Mouse (Mus musculus) retina, postnatal 1 day (tissue): ENCODE results near the gene Foxb2.
"Not testable (repeated sequence)": the region's sequence is repeated elsewhere in the genome, so short reads cannot be mapped to it uniquely, and the experiment has no call there.

Source experiments
- DNase-seq: peaks from one replicate; pipeline ENCODE4 v3.0.0-alpha.2; 2012

Foxb2 gene

DNA sequence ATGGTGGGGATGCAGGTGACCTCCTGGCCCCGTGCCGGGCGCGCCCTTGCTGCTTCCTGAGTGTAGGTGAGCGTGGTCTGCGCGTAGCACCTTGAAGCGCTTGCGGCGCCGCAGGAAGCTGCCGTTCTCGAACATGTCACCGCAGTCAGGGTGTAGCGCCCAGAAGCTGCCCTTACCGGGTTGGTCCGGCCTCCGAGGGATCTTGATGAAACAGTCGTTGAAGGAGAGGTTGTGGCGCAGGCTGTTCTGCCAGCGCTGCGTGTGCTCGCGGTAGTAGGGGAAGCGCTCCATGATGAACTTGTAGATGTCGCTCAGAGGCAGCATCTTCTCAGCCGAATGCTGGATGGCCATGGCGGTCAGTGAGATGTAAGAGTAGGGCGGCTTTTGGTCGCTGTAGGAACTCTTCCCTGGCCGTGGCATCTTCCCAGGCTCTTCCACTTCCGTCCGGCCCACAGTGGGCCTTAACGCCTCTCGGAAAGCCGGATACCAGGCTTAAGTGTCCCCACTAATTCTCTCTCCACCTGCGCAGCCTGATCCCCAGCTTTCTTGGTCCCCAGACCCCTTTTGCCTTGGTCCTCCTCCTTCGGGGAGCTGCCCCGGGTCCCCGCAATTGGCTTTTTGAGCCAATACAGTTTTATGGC is at the start of gene Foxb2:
Foxb2 (minus strand) TSS at position 585 of the 641 bp plus-strand sequence.
- peak; percentile 45 for DNase-seq

DNA sequence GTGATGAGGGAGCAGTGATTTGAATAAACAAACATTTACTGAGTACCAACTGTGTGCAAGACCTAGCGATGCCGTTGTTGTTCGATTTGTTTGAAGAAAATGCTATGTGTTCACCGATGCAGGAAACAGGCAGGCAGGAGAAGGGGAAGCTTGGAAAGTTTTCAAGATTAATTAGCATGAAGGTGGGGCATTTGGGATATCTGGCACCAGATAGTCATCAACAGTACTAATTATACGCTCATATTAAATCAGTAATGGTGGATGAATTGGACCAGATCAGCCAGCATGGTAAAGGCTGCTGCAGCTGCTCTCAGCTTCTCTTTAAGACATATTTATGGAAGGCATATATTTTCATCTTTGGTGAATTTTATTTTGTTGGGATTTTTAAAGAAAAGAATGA is 37.9 kb upstream of the Foxb2 start:
- no peak for DNase-seq

DNA sequence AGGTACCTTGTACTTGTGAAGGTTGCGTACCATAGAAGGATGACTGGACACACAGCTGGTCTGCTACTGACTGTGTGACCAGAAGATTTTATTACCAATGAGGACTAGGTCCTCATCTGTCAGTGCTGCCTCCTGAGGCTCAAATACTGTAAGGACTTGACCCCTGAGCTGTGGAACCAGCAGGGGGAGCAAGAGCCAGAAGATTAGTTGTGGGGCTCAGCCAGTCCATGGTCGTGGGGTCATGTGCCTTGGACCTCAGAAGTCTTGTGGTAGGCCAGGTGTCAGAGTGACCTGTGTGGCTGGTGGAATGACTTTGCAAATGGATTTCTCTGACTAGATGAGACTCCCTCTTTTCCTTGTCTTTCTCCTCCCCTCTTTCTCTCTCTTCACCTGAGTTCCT is 29.5 kb upstream of the Foxb2 start:
- no peak for DNase-seq

DNA sequence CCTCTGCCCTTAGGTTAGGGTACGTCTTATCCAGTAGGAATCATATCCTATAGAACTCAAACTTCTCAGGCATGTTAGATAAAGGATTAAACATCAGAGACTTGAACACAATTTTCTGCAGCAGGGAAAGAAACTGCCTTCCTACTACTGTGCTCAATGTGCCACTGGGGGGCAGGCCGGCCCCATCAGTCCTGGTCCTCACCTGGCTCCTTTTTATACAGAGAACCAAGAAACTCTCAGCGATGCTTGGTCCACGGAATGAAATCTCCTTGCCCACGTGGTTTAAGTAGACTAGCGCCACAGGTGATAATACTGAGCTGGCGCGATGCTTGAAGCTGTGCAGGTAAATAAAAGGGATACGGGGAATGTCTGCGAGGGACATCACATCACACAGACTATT is 26.1 kb upstream of the Foxb2 start:
- DNase-seq, result peak; percentile 26

DNA sequence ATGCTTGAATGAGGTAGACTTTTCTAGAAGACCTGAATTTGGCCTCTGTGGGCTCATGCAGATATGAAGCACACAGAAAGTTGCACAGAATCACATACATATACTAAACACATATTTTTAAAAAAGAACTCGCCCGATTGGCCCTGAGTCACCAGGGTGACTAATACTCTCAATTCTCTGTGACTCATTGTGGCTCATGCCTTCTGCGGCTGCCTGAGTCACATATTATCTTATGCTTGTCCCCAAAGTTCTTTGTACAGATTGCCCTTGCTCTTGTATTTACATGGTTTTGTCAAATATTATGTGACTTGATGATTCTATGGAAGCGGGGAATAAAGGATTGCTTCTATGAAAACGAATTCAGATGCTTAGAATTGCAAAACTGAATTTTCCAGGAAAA is 25.0 kb upstream of the Foxb2 start:
- no peak for DNase-seq

DNA sequence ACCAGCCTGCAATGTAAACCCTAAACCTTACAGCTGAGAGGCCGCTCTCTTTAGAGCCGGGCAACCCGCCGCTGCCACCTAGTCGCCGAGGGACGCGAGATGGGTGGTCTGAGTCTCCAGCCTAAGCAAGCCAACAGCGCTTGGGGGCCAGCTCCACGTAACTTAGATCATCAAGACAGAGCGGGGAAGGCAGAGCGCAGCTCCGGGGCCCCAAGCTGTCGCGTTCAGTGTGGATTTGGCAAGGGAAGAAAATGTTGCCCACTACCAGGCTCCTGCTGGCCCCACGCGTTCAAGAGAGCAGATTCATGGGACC is 2.8 kb upstream of the Foxb2 start:
- peak; percentile 50 for DNase-seq

DNA sequence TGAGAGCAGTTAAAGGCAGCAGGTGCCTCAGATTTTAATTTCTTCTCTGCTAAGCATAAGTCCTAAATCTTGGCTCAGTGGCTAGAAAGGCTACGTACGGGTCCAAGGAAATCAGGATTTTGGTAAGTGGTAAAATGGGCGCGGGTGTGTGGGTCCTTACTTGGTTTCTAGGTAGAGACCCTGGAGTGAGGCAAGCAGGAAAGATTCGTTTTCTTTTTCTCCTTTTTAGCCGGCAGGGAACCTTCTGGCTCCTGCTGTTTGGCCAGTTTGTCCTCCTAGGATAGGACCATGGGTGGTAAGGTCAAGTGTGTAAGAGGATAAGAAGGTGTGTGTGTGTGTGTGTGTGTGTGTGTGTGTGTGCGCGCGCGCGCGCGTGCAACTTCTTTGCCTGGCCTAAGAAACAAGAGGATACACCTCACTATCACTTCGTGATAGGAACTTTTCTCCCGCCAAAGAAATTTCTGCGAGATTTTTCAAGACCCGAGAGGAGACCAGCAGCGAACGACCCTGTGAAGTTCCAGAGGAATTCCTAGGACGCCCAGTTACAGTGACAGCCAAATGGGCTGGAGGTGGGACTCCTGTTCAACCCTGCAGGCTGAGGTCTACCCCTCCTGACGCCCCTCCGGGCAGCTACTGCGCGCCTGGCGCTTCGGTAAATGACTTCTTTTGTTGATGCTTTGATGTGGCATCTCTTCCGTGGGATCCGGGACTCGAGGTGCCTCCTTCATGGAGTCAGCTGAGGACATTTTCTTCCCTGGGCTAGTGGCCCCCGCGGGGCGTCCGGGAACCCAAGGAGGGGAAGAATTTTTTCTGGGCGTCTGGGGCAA is 2.2 kb upstream of the Foxb2 start:
- DNase-seq, result no peak

DNA sequence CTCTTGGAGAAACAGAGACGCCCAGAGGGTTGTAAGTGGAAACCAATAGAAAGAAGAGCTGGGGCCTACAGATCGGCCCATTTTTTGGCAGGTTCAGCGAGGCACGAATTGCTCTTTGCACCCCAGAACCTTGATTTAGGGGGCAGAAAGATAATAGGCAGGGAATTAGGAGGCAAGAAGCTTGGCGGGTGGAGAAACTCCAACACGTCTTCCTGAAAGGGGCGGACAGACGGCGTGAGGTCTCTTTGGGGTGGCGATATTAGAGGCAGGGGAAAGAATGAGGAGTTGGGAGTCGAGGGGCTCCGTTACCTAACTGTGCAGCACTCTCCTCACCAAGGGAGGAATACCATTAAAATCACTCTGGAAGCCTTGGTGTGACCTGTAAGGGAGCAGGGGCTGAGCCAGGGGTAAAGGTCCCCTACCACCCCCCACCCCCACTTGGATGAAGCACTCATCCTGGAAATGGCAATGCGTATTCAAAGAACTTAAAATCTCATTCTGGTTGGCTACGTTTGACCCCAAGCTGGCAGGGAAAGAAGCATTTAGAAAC is 1.5 kb upstream of the Foxb2 start:
- DNase-seq, result no peak

DNA sequence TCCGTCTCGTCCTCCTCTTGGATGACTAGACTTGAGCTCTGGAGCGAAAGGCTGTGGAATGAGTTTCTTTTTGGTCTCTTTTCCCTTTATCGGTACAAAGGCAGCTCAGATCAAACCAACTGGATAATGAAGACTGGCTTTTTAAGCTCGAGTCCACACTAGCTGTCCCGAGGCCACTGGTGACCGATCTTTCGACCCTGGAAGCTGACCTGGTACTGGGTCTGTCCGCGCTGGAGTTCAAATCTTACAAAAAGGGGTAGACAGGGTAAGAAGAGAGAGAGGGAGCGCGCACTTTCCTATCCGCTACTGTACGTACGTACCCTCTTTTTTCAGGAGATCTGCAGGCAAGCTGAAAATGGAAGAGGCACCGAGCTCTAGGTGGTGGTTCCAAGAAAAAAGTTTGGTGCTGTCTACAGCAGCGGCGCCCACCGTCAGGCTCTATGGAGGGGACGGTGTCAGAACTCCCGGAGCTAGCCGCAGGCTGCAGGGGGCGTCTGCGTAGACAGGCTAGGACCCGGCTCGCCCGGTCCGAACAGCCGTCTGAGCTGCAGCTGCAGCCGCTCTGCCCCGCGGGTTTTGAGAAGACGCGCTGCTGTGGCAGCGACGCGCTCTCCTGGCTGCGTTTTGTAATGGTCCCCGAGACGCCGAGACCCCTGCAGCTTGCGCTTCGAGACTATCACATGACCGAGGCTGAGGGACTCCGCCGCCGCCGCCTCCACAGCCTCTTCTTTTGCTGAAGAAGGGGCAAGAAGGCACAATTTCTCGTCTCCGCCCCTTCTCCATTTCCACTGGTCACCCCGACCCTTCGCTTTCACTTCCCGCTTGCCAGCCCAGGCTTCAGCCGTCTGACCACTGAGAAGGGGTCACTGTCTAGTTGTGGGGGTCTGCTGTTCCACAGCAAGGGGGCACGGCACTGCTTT is 597 bp upstream of the Foxb2 start:
- peak; percentile 57 for DNase-seq

DNA sequence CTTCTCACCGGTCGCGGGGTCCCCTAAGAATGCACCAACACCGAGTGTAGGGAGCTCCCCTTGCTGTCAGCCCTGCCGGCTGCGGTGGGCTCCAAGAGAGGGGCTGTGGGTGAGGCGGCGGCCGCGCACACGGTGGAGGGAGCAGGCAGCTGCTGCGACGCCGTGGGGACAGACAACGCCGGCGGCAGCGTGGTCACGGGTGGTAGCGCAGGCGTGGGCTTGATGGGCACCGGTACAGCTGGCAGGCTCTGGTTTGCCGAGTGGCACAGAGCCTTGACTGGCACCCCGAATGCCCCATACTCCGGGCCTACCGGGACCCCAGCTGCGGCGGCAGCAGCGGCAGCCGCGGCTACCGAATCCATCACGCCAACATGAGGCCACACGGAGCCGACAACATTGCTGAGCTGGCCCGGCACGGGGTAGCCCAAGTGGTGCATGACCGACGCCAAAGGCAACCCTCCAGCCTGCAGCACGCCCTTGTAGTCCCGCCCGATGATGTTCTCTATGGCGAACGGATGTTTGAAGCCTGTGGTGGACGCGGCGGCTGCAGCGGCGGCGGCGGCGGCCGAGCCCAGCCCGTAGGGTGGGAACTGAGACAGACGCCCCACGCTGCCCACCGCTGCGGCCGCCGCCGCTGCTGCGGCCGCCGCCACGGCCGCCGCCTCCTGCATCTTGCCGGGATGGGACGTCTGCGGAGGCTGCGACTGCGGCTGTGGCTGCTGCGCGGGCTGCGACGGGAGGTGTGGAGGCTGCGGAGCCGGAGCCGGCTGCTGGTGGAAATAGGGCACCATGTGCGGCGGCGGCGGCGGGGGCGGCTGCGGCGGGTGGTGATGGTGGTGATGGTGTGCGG is 1.0 kb downstream of the Foxb2 start:
- peak; percentile 66 for DNase-seq

DNA sequence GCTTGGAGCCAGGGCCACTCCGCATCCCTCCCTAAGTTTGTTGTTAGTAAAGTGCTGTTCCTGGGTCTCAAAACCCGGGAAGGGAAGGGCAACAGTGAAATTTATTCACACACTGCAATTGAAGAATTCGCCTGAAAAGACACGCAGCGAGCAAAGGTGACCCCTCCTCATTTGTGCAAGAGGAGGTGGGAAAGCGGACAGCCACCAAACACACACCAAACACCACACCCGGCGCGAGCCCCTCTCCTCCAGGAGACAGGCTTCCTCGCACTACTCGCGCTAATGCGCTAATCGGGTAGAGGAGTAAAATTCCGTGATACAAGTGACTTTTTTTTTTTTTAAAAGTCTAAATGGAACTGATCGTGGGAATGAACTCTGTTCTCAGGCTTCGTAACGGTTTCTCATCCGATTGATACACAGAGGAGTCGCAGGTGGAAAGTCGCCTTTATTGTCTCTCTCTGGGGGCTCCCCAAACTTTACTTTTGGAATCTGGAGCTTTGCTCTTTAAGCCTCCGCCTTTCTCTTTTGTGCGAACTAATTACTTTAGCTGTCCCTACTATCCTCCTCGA is 2.3 kb downstream of the Foxb2 start:
- no peak for DNase-seq

DNA sequence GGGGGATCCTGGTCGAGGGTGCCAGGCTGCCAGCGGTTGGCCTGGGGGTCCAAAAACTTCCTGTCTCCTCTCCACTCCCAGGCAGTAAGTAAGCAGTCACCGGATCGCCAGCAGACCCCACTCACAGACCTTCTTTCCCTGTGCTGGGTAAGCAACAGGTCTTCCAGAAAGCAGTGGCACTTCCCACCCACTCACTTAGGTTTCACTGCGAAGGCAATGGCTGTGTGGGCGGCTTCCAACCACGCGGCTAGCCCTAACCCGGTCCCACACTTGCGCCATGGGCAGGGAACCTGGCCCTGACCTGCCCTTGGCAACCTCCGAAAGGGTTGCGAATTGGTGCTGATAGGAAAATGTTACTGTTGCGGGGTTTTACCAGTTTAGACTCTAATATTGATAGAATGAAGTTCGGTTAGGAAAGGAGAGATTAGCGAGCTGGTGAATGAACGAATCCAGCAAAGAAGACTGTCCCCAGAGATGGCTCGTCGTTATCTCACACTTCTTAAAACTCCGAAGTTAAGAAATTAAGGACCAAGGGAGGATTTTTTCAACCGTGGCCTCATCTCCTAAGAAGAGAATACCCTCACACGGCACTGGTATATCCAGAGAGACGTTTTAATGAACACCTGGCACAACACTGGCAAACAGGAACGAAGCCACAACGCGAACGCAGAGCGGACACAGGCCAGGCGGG is 3.0 kb downstream of the Foxb2 start:
- no peak for DNase-seq

DNA sequence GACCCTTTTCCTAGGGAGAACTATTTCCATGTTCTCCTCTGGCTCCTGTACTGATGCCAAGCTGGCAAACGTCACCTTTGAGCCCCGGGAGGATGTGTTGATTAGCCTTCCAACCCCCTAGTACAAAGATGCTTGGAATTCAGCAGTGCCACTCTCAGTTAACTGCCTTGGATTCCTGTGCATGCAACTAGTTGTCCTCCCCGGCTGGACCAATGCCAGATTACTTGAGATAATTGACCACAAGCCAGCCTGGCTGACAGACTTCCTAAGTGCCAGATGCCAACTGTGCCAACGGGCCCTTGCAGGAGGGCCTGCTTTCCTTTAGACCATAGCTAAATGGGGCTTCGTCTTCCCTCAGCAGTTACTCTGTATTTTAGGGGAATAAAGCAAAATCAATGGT is 5.1 kb downstream of the Foxb2 start:
- DNase-seq, result peak; percentile 88

DNA sequence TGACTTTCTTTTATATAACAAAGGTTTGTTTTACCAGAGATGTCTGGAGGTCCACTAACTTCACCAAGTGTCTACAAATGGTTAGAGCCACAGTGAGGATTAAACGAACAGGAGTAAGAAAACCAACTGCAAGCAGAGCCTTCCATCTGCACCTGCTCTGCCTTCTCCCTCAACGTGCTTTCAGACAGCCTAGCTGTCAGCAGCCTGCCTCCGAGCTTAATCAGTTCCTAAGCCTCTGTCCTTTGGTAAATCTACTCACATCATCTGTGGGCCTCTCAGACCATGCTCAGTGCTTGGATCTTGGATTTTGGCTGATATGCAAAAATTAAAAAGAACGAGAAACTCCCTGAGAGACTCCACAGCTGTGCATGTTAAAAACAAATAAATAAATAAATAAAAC is 15.0 kb downstream of the Foxb2 start:
- no peak for DNase-seq

DNA sequence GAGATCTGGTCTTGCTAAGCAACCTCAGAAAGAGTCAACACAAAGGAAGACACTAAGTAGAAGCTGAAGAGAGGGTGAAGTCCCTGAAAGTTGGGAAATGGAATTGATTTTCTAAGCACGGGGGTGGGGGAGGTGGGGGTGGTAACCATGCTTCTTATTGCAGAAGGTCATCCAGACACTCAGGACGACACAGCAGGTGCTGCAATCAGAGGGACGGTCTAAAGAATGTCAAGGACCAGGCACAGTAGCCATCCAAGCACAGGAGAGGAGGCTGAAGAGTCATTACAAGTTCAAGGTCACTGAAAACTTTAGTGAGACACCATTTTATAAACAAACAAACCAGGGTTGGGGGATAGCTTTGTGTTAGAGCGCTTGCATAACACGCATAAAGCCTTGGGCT is 16.9 kb downstream of the Foxb2 start:
- no peak for DNase-seq

DNA sequence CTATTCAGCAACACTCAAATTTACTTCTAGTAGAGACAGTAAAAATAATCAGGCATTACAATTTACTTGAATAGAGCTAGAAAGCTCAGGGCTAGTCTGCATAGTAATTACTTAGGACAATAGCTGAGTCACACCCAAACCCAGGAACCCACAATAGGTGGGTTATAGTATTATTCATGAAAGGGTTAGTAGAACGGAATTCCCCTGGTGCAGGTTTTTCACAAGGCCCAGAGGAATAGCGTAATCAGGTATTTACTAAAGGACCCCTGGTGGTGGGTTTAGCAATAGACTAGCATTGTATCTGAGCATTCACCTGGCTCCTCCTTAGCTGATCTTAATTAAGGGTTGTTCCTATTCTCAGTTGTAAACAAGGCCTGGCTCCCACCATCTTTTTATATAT is 29.5 kb downstream of the Foxb2 start:
- DNase-seq, result not testable (repeated sequence)

DNA sequence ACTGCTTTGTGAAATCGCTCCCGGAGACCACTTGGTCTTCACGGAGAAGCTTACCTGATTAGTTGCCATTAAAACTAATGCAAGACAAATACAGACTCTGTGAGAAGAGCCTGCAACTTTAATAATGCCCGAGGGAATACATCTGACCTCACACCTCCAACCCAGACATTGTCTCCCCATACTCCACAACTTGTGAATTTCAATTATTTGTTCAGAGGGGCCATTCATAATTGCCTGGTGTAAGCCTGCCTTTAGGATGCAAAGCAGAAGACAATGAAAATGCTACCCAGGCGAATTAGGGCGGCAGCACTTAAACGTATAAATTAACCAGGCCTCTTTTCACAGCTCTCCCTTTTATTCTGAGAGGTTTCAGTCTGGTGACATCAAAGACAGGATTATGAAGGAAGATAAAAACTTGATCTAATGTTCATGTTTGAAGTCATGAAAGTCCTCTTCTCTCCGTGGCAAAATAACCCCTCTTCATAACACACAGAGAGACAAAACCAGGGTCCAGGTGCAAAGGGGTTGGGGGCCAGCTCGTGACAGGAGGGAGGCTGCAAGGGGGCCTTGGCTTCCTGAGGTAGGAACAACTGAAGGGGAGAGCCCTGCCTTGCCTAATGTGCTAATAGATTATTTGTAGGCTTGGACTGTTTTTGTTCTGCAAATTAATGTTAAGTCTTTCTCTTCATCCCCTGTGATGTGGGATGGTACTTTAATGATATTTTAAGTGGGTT is 31.9 kb downstream of the Foxb2 start:
- peak; percentile 10 for DNase-seq

DNA sequence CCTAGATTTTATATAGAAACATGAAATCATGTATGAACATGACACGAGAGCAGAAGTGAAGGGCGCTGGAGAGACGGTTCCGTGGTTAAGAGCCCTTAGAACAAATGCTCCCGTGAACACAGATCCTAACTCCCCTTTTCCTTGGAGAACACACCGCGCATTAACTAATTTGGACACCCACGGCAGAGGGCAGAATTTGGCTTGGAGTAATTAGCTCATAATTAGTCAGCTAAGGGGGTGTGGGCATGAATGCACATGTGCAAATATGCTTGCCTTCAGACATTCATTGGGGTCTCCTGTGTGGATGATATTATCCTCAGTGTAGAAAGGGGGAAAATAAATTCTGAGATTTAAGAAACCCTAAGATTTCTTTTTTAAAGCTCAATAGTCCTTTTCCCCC is 32.6 kb downstream of the Foxb2 start:
- DNase-seq, result peak; percentile 27

DNA sequence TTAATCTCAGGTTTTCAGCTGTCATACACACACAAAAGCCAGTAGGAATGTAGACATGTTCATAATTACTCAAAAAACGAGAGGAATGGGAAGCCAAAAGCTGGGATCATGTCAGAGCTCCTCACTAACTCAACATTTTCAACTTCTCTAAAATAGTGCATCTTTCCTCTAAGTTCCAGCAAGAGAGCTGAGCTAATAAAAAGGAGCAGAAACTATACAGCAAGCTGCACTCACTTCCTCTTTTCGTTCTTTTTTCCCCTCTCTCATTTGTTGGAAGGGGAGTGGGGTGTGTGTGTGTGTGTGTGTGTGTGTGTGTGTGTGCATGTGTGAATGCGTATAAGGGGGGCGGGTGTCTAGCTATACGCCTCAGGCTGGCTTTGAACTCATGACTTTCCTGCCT is 45.9 kb downstream of the Foxb2 start:
- DNase-seq, result no peak

DNA sequence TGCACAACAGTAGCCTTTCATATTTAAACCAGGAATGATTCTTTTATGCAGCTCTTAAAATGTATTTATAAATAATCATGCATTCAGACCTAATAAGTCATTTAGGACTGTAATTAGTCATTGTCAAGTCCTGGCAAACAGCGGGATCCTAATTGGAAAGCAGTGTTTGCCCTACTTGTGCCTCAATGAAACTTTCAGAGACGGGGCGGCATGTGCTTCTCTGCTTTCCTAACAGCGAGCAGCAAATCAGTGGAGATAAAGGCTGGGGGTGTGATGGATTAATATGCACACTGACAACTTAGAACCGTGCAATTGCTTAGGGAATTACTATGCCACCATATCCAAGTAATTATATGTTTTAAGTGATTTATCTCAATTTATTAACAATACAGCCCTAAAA is 48.4 kb downstream of the Foxb2 start:
- DNase-seq, result peak; percentile 86
